Mouse (Mus musculus) 416B (cell line): Measurements from ENCODE around the gene Klhl23.
A peak's percentile ranks its signal among the peaks of the same experiment; 100 is the strongest.

ENCODE experiments used
- DNase-seq: peaks from one replicate; pipeline ENCODE4 v3.0.0; 2011; ENCODE audit warnings: low read depth

The Klhl23 gene

GRCm38 (mm10) chr2:69830116-69830515 lies 8.4 kb downstream of the Klhl23 start:
- DNase-seq: no peak

GRCm38 (mm10) chr2:69837244-69837967 lies 15.7 kb downstream of the Klhl23 start:
- no peak for DNase-seq

DNA sequence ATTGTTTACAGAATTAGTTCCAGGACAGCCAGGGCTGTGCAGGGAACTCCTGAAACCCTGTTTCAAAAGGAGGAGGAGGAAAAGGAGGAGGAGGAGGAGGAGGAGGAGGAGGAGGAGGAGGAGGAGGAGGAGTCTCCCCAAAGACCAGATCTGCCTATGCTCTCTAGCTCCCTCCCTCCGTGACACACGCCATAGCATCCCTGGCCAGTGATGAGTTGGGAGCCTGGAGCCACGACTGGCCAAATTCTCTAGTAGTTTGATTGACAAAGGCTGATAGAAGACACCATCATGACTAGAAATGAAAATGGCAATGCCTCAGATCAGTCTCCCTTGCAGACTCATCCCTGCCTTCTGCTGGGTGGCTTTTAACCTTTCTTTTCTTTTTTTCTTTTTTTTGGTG lies 16.3 kb downstream of the Klhl23 start:
- no peak for DNase-seq

- DNase-seq: peak; percentile 61
These were observed 17.0 kb downstream of the Klhl23 start for GRCm38 (mm10) chr2:69838707-69839106.

- peak; percentile 53 for DNase-seq
These were observed 18.5 kb downstream of the Klhl23 start for GRCm38 (mm10) chr2:69840261-69840660.

DNA sequence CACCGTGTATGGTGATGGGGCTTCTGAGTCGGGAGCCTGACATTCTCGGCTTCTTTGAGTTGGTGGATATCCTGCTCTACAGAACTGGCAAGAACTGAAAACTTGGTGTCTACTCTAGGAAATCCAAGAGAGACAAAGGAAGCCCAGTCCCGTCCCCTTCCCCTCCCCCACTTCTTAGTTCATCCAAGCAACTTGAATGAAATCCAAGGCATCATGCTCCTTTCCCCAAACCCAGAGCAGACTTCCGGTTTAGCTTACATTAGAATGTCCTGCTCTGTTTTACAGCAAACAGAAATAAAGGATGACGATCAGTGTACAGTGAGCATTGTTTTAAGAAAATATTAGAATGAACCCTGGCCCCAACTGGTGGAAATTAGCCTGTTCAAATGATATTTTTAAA lies 27.5 kb downstream of the Klhl23 start:
- DNase-seq: no peak

GRCm38 (mm10) chr2:69851427-69852058 lies 29.8 kb downstream of the Klhl23 start:
- DNase-seq: peak; percentile 58

- peak; percentile 78 for DNase-seq
These were observed 34.6 kb downstream of the Klhl23 start for GRCm38 (mm10) chr2:69856392-69856791.

GRCm38 (mm10) chr2:69857882-69858281 lies 36.1 kb downstream of the Klhl23 start:
- DNase-seq: peak; percentile 69

DNA sequence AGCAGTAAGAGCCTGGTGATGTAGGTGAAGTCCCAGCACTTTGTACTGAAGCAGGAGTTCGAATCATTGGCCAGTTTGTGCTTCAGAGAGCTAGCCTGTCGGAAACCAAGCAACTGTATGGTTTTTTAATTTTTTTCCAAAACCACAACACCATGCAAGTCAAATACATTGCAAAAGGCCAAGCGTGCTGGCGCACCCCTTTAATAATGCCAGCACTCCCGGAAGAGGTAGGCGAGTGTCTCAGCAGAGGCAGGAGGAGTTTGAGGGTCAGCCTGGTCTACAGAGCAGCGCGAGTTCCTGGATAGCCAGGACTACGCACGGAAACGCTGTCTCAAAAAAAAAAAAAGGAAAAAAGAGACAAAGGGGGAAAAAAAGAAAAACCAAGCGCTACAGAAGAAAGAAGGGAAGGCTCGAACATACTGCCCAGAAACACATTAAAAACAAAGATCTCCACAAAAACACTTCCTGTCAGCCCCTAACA lies 39.3 kb downstream of the Klhl23 start:
- DNase-seq: peak; percentile 85

DNA sequence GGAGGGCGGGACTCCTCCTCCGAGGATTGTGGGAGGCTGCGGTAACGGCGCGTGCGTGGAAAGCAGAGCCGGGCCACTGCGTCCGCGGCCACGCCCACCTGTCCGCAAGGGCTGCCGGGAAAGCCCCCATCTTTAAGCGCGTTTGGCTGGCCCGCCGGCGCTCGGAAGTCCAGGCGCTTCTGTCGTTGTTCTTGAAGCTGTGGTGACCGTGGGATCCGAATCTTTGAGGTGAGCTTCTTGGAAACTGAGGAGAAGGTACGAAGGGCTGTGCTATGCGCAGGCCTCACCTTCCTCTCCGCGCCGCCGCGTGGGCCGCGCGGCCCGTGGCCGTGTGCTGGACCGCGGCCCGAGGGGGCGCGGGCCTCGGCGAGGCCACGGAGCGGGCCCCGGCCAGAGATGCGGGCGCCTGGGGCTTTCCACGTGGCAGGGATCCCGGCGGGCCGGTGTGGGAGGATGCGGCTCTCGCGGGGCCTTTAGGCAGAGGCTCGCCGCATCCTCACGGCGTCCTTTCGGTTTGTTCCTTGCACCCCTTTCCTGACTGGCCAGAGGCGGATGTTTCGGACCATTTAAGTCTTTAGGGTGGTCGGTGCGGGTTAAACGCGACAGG lies 39.8 kb downstream of the Klhl23 start, which contains the start of gene Ssb:
Gene Ssb, plus strand, starts transcription at position 78 of the 607 bp plus-strand sequence.
- DNase-seq: peak; percentile 92

DNA sequence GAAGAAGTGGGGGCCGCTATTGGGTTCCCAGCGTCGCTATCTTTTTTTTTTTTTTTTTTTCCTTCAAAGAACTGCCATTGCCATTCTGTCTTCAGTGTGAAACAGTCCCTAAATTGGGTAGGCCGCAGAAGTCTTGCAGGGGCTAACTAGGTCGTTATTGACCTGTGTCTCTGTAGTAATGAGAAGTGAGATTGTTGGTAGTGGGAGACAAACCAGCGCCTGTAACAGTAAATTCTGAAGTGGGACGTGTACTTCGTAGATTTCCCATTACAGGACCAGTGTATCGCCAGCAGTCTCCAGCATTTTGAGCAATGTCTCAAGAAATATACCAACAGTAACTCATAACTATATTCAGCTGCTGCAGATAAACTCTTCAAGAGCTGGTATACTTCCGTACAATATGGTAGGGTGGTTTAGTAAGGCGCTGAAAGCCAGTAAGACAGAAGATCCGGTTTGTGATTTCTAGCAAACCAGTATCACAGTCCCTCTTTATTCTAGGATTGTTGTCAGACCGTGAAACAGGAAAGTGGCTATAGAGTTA lies 40.4 kb downstream of the Klhl23 start:
- peak; percentile 54 for DNase-seq

- peak; percentile 64 for DNase-seq
These were observed 62.2 kb downstream of the Klhl23 start for GRCm38 (mm10) chr2:69883990-69884391.

GRCm38 (mm10) chr2:69884581-69884980 lies 62.8 kb downstream of the Klhl23 start:
- peak; percentile 46 for DNase-seq

GRCm38 (mm10) chr2:69885050-69885449 lies 63.3 kb downstream of the Klhl23 start:
- DNase-seq: no peak

DNA sequence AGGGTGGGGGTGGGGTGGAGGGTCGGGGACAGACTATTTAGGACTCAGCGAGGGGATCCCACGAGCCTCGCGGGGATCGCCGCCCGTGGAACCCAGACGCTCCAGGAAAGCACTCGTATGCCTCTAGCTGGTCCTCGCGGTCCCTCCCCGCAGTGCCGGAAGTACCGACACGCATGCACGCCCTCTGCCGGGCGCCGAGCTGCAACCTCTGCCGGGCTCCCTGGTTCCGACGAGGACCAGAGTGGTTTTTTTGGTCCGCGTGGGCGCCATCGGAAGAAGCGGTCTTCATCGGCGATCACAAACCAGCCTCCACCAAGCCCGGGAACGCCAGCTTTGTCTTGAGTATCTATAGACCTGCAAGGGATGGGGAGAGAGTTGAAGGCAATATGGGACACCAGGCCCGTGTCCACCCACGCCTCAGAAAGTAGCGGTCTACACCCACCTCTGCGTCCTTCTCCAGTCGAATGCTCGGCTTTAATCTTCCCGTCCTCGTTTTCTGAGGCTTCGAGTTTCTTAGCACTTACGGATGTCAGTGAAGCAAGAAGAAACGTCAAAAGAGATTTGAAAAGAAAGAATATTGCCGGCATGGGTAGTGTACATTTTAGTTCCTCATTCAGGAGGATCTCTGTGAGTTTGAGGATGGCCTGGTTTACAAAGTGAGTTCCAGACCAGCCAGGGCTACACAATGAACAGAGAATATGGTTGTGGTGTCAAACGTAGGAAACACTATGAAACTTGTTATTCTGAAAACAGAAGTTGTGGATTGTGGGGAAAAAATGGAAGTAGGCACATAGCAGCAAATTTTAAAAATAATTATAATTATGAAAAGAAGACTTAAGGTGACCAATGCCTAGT lies 63.9 kb downstream of the Klhl23 start, which contains the start of gene Mettl5:
Gene Mettl5, minus strand, starts transcription at position 165 of the 855 bp plus-strand sequence.
- peak; percentile 89 for DNase-seq
